Mouse (Mus musculus): Measurements from ENCODE around the gene Rho.

DNA sequence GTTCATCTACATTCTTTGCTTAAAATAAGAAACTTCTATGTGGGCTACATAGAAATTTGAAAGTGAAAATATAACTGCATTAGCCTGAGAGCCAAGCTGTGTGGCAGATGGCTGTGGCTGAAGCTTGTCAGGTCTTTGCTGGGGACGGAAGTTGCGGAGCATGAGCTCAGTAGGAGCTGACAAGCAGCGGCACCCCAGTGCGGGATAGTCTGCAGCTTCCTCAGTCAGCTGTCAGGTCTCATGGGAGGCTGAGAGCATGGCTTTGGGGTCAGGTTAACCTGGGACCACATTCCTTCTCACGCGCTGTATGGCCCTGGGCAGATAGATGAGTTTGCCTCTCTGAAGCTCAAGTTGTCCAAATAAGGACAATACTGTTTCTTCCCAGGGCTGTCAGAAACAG is 40.5 kb upstream of the Rho start:
- TF ChIP-seq ZC3H11A (IDR thresholded peaks at IDR 0.05; ENCODE audit: borderline replicate concordance, low read depth, low read length): no peak
- no peak for TF ChIP-seq HCFC1 (IDR thresholded peaks at IDR 0.05; ENCODE audit: borderline replicate concordance, insufficient read depth, low read length)
- no peak for TF ChIP-seq MAFK (IDR thresholded peaks at IDR 0.05; ENCODE audit: insufficient read depth, low read depth, low read length)
- TF ChIP-seq CHD2 (IDR thresholded peaks at IDR 0.05; ENCODE audit: low read depth, low read length): no peak
